Mouse (Mus musculus) thymus, postnatal 36 days (tissue): ENCODE measurements around the gene Fetub.
"Not testable (repeated sequence)": the region's sequence is repeated elsewhere in the genome, so short reads cannot be mapped to it uniquely, and the experiment has no call there.

Experiments
- DNase-seq, 2 experiments: peaks; one replicate each; pipeline ENCODE4 v3.0.0; 2022; ENCODE audit warnings: mixed read lengths in 2 of 2

Gene Fetub

DNA sequence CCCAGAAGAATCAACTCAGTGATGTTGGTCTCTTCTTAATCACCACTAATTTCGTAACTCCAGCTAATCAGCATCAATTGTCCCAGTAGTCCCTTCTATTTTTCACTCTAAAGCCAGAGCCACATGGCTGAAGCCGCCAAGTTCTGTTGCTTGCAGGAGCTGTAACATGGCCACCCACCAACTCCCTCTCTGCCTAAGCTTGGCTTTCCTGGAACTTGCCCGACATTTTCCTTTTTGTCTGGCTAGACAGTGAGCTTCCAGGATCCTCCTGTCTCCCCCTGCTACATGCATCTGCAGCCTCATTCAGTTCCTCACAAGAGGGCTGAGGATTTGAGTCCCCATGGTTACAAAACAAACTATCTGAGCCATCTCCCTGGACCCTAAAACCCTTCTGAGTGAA is 6.1 kb upstream of the Fetub start:
- no peak for DNase-seq

- no peak for DNase-seq
These were observed 5.2 kb upstream of the Fetub start for GRCm38 (mm10) chr16:22912886-22913285.

DNA sequence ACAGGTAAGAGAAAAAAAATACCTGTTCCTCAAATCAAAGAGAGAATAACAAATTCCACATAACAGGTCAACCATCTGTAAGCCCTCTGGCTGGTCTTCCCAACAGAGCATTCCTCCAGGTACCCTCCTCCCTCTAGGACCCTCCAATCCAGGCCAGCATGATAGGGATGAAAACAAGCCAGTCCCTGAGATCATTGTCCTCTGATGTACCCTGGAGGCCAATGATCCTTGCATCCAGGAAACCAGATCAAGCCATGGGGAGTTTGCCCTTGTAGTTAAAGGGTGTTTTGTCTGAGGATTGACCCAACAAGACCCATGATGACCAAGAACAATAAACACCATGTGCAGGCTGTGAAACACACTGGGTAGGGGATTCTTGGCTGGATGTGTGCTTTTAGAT is 3.9 kb upstream of the Fetub start:
- DNase-seq, result no peak

GRCm38 (mm10) chr16:22918664-22919312 is 654 bp downstream of the Fetub start:
- no peak for DNase-seq

DNA sequence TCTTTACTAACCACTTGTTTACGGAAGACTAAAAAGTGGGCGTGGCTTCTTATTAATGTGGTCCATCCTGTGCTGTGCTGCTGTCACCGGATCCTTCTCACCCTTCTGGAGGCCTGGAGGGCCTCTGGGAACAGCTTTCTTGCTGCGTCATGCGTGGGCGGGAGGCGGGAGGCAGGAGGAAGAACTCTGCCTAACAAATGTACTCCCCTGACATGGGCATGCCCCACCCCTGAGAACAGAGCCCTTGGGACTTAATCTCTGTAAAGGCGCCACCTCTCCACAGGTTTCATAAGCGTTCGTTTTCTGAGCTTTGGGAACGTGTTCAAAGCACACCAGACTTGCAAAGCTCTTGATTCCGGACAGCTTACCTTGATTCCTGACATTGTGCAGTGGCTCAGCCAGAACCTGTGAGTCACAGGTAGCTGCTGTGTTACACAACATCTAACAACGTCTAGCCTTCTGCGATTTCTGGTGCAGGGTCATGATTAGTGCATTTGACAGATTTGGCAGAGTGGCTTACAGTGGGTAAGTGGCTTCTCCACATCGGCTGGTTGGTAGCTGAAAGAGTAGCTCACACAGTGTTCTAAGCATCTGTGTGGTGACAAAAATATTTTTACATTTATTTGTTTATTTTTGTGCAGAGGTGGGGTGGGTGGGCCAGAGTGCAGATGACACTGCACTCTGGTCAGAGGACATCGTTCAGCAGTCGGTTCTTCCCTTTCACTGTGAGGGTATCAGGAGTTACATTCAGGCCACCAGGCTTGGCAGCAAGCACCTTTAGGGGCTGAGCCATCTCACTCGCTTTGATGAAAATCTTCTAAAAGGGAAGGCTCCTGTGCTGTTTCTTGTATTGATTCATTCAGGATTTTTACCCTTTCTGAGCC is 2.1 kb downstream of the Fetub start:
- DNase-seq, result no peak

- no peak for DNase-seq
These were observed 3.6 kb downstream of the Fetub start for GRCm38 (mm10) chr16:22921761-22922160.

DNA sequence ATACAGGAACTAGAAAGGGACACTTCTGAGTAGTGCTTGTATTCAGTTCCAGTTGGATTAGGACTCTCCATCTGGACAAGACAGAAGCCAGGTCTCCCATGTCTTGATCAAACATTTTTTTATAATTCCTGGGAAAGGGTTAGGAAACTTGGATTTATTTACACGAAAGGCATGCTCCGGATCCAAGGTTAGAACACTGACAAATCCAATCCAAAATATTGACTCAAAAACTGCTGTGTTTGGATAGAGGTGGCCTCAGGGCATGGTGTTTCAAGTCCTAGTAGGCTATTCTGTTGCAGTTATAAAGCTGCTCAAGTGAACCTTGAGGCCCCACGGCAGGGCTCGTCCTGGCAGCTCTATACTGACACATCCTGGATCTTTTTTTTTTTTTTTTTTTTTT is 4.3 kb downstream of the Fetub start:
- no peak for DNase-seq

DNA sequence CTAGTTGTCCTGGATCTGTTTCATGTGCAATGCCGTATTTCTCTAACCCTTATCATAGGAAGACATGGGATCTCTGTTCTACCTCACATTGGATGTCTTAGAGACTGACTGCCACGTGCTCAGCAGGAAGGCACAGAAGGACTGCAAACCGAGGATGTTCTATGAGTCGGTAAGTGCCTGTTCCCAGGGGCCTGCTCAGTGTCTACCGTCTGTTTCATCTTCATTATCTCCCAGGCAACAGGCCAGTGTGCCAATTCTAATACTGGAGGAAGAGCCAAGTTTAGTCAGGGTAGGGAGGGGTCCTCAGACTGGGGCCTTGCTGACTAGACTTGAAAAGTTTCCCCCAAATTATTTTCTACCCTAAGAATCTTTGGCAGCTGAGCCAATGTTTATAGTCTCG is 11.4 kb downstream of the Fetub start:
- no peak for DNase-seq

DNA sequence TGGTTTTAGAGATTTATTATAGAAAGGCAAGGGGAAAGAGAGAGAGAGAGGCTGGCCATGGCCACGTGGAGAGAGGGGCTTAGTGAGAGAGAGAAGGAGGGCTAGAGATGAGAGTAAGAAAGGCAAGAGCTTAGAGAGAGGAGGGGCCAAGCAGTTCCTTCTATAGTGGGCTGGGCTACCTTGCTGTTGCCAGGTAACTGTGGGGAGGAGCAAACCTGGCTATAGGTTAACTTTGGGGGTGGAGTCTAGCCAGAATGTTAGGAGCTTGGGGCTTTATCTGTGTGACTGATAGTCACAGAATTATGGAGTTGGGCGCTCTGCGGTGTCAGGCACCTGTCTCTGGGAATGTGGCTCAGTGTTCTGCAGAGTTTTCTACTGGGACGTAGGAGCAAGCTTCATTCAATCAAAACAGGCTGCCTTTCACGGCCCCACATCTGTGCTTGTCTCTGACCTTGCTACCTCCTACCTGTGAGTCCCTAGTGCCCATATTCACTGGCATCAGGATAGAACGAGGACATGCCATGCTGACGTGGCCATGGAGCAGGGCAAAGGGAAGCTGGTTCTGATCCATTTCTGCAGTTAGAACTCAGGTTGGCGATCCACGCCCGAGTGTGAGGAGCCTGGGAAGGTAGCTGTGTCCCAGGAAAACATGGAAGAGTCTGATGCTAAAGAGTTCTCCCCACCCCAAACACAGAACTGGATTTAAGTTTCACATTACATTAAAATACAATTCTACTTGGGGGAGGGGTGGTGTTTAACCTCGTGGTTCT is 13.5 kb downstream of the Fetub start:
- DNase-seq, result no peak

DNA sequence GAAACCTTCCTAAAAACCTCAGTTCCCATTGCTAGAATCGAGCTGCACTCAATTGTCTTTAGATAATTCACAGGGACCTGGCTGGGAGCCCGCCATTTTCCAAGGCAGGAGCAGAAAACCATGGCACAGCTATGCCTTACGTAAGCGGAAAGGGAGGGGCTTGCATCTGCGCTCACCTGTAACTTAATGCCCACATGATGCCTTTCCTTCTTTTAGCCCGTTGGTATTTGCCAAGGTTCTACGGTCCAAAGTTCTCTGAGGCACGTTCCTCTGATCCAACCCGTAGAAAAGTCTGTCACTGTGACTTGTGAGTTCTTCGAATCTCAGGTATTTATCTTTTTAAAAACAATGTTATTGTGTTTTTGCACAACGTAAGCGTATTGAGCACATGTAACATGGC is 19.5 kb downstream of the Fetub start:
- DNase-seq, result no peak

- DNase-seq, result no peak
These were observed 20.4 kb downstream of the Fetub start for GRCm38 (mm10) chr16:22938541-22938940.

GRCm38 (mm10) chr16:22939120-22939695 is 21.1 kb downstream of the Fetub start:
- DNase-seq, result no peak

DNA sequence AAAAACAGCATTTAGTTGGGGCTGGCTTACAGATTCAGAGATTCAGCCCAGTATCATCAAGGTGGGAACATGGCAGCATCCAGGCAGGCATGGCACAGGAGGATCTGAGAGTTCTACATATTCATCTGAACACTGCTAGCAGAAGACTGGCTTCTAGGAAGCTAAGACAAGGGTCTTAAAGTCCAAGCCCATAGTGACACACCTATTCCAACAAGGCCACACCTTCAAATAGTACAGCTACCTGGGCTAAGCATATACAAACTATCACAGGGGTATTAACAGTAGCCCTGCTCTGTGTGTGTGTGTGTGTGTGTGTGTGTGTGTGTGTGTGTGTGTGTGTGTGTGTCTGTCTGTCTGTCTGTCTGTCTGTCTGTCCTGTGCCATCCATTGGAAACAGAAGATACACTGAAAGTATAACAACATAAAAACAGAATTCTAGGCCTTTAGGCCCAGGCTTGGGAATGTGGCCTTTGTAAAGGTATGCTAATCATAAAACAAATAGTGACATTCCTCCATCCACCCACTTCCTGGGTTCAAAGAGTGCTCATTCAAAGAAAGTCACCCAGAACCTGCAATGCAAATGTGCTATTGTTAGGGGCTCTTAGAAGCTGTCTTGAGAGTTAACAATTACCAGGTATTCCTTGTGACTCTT is 23.8 kb downstream of the Fetub start:
- DNase-seq, result not testable (repeated sequence)

DNA sequence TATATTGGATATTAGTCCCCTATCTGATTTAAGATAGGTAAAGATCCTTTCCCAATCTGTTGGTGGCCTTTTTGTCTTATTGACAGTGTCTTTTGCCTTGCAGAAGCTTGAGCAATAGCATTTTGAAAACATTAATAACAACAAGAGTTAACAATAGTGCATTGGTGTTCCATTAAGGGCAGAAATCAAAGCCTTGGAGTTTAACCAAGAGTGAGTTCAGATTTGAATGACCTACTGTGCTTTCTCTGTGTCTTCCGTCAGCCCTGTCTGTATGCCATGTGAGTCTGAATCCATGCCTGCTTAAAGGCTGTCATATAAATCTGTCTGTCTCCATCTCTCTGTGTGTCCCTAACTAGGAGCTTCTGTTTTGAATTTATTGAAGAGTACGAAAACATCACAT is 29.2 kb downstream of the Fetub start:
- no peak for DNase-seq

DNA sequence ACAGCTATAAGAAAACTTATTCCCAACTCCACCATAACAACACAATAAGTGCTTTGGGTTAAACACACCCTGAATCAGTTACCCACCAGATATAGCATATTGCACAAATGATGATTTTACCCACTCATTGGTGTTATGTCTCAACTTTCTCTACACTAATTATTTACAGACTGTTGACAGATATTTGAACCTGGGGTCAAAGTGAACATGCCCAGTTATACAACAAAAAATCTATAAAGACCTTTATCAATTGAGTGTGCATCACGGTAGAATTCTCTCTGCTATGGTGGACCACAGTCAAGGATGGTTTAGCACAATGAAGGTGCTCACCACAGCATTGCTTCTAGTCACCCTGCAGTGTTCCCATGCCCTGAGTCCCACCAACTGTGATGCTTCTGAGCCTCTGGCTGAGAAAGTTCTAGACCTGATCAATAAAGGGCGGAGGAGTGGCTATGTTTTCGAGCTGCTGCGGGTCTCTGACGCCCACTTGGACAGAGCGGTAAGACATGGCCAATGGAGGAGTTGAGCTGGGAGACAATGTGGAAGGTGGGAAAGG is 32.8 kb downstream of the Fetub start, which contains the start of gene Hrg:
Gene Hrg (plus strand): TSS at position 233 of the 556 bp plus-strand sequence.
- DNase-seq, result no peak

DNA sequence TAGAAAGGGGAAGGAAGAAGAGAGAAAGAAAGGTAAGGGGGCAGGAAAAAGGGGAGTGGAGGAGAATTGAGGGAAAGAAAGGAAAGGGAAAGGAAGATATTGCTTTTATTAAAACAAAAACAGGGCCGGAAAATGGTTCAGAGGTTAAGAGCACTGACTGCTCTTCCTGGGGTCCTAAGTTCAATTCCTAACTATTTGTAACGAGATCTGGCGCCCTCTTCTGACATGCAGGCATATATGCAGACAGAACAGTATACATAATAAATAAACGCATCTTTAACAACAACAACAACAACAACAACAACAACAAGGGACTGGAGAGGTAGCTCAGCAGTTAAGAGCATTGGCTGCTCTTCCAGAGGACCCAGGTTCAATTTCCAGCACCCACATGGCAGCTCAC is 34.9 kb downstream of the Fetub start:
- DNase-seq, result no peak

DNA sequence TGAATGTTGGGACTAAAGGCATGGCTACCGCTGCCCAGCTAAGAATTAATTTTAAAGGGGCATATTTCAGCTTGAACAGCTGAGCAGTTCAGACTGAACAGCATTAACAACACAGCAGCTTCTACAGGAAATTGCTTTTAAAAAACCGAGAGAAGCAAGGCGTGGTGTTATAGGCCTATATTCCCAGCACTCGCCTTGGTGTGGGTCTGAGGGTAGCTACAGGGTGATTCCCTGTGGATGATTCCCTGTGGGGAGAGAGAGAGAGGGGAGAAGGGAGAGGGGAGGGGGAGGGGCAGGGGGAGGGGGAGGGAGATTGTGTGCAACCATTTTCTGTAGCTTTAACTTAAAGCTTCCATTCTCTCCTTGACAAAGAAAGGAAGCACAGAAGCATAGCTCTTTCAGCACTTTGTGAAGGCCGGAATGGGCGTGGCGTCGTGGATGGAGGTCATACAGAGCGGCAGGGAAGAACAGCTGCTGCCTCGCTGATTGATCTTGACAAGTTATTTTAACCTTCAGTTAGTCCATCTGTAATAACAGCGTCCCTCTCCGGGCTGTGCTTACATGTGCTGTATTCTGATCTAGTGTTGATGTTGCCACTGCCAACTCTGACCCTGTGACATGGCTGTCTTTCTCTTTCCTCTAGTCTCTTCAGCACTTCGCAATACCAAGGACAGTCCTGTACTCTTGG is 37.4 kb downstream of the Fetub start:
- DNase-seq, result no peak

GRCm38 (mm10) chr16:22956085-22956439 is 37.9 kb downstream of the Fetub start:
- DNase-seq, result no peak

DNA sequence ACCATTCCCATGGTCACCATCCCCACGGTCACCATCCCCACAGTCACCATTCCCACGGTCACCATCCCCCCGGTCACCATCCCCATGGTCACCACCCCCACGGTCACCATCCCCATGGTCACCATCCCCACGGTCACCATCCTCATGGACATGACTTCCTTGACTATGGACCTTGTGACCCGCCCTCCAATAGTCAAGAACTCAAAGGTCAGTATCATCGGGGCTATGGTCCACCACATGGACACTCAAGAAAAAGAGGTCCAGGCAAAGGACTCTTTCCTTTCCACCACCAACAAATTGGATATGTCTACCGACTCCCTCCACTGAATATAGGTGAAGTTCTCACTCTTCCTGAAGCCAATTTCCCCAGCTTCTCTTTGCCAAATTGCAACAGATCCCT is 42.9 kb downstream of the Fetub start:
- DNase-seq, result no peak

- DNase-seq, result no peak
These were observed 44.1 kb downstream of the Fetub start for GRCm38 (mm10) chr16:22962256-22962655.

GRCm38 (mm10) chr16:22963293-22963692 is 45.2 kb downstream of the Fetub start:
- no peak for DNase-seq
